Mouse (Mus musculus): ENCODE data around the gene Rfesd. TPM values are rescaled to one million over a fixed set of nuclear protein-coding genes. Genes with fewer than 3 reads are reported as not detected.

Rfesd gene
- 12.4 and 12.7 TPM in 2 replicates for polyA plus RNA-seq (2012; rRNA removed)

DNA sequence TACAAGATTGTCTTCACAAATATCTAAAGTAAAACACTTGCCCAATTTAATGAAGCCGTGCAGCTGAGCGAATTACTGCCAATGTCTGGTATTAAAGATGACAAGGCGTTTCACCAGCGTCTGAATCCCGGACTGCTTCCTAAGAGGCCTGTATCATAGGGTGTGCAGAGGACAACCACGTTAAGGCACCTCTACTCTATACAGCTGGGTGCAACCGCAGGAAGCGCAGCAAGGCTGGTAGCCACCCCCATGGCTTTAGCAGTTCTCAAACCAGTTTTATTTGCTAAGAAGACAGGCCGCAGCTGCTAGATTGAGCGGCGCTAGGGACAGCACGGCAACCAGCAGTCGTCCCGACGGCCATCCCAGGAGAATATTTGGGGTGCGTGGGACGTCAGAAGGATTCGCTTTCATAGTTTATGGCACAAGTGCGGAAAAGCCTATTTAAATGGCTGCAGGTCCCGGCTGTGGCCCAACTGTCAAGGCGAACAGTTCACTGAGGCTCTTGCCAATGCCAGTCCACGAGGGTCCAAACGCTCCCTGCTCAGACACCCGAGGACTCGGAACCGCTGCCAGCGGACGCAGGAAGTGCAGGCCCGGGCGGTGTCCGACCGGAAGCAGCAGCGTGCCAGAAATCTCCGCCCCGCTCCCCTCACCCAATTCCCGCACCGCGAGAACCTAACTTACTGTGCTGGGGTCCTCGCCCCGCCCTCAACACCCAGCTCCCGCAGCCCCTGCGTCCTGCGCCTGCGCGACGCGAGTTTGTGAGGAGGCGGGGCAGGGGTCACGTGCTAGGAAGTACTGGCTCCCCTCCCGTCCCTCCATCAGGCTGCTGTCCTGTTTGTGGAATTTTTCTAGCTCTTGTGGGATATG is at the start of gene Rfesd:
TSS of gene Rfesd (minus strand) at position 746 of the 870 bp plus-strand sequence.

DNA sequence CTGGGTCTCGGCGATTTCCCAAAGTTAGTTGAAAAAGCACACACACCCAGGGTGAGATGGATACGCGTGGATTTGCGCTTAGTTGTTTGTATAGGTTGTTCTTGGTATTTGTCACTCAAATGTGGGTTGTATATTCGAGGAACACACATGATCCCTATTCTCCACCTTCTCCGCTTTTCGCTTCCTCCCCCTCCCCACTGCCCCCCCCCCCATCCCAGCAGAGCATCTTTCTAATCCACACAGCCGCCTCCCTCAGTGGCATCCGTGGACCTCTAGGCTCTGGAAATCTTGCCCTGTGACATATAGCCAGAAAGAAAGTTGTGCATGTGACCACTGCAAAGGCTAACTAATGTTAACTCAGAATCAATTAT is 38.4 kb upstream of the Rfesd start, which contains the start of gene Gpr150:
TSS of gene Gpr150 (minus strand) at position 101 of the 371 bp plus-strand sequence.

DNA sequence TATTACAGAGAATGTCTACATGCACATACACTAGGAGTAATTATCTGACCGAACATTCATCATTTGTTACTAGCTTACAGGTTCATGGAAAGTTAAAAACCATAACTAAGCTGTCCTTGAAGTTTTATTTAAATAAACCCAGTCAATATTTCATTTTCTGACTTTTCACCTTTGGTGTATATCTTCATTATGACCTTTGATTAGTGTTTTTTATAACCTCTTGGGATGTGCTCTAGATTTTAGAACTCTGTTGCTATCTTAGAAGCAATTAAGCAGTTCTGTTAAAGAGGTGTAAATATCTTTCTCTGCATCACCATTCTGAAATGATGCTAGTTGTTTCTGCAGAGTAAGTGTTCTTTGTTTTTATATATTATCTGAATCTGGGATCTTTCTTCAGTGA is 51.7 kb downstream of the Rfesd start, which contains the start of gene Spata9:
TSS of gene Spata9 (plus strand) at position 301 of the 400 bp plus-strand sequence.

Other genes starting within 250 kb of the Rfesd start
- gene Glrx, start 178.9 kb downstream of the Rfesd start, polyA plus RNA-seq (2012; rRNA removed): 40.8 and 46.8 TPM in 2 replicates
- gene Rhobtb3, start 74.8 kb downstream of the Rfesd start, polyA plus RNA-seq (2012; rRNA removed): 19.2 and 19.3 TPM in 2 replicates
- 1.3 and 1.7 TPM in 2 replicates for gene Spata9, start 51.6 kb downstream of the Rfesd start, polyA plus RNA-seq (2012; rRNA removed)
- 2.5 and 2.8 TPM in 2 replicates for gene Gpr150, start 38.3 kb upstream of the Rfesd start, polyA plus RNA-seq (2012; rRNA removed)
- 3.5 and 3.6 TPM in 2 replicates for gene Arsk, start 79.9 kb upstream of the Rfesd start, polyA plus RNA-seq (2012; rRNA removed)
- 14.1 and 14.2 TPM in 2 replicates for gene Ttc37, start 80.0 kb upstream of the Rfesd start, polyA plus RNA-seq (2012; rRNA removed)

Measured in central nervous system, embryonic 18 days (tissue).